Mouse (Mus musculus) megakaryocyte, embryonic 14.5 days (primary cell): ENCODE measurements around the gene Cmc2.

ENCODE experiments used
- FLI1 ChIP-seq: IDR thresholded peaks from 2 replicates; pipeline ENCODE4 v1.6.1; 2012; ENCODE audit warnings: low read length, inconsistent platforms, mixed read lengths
- GATA1 ChIP-seq: IDR thresholded peaks from 3 replicates; pipeline ENCODE4 v1.6.1; 2012; ENCODE audit warnings: mixed read lengths, low read length, inconsistent platforms, borderline replicate concordance

- no peak for TF ChIP-seq FLI1
- TF ChIP-seq GATA1, result no peak
These were observed 57.2 kb downstream of the Cmc2 start for GRCm38 (mm10) chr8:116864022-116864387.
